Mouse (Mus musculus): Measurements from ENCODE around the gene Olfr715b.

- TF ChIP-seq CTCF (IDR thresholded peaks at IDR 0.05; ENCODE audit: borderline replicate concordance, insufficient read depth, low read depth, low read length) (no peak), POLR2A (IDR thresholded peaks at IDR 0.05; ENCODE audit: borderline replicate concordance, insufficient read depth, low read length) (no peak)
Measured at GRCm38 (mm10) chr7:107070681-107071080, 39.5 kb downstream of the Olfr715b start, which contains the start of gene Olfr714.
